Mouse (Mus musculus) stomach, embryonic 14.5 days (tissue): ENCODE results near the gene Lef1. TPM values are rescaled to one million over a fixed set of nuclear protein-coding genes. Genes with fewer than 3 reads are reported as not detected.
A peak's percentile ranks its signal among the peaks of the same experiment; 100 is the strongest.

Source experiments
- ATAC-seq: fragments of 200-750 bp; cut with Nextera tagmentation; 2 replicates; pipeline ENCODE4 v1.8.0; 2017; ENCODE audit warnings: low read depth, moderate TSS enrichment; ENCODE audit not compliant: insufficient number of reproducible peaks, insufficient read depth, low FRiP score
- H3K27ac ChIP-seq: fragments of 300-500 bp; sonication (generic); 2 replicates; pipeline ENCODE4 v1.5.1; 2014; ENCODE audit warnings: mild to moderate bottlenecking, low read length, moderate library complexity, mixed read lengths
- H3K27me3 ChIP-seq: fragments of 300-500 bp; sonication (generic); 2 replicates; pipeline ENCODE4 v1.6.1; 2014; ENCODE audit warnings: low read length, control low read depth, mixed read lengths; ENCODE audit not compliant: control insufficient read depth, insufficient read depth
- H3K36me3 ChIP-seq: fragments of 300-500 bp; sonication (generic); 2 replicates; pipeline ENCODE4 v1.6.1; 2014; ENCODE audit warnings: mild to moderate bottlenecking, control low read depth, low read length, moderate library complexity, mixed read lengths; ENCODE audit not compliant: control insufficient read depth, insufficient read depth
- H3K4me1 ChIP-seq: fragments of 300-500 bp; sonication (generic); 2 replicates; pipeline ENCODE4 v1.6.1; 2014; ENCODE audit warnings: low read length, control low read depth, mixed read lengths; ENCODE audit not compliant: control insufficient read depth, insufficient read depth
- H3K4me2 ChIP-seq: fragments of 300-500 bp; sonication (generic); replicated peaks from 2 replicates; pipeline ENCODE4 v1.6.1; 2014; ENCODE audit warnings: low read depth, low read length, control low read depth
- H3K4me3 ChIP-seq: fragments of 300-500 bp; sonication (generic); 2 replicates; pipeline ENCODE4 v1.5.1; 2014; ENCODE audit warnings: low read depth, low read length, control low read depth
- H3K9ac ChIP-seq: fragments of 300-500 bp; sonication (generic); replicated peaks from 2 replicates; pipeline ENCODE4 v1.6.1; 2014; ENCODE audit warnings: low read depth, mild to moderate bottlenecking, control low read depth, low read length, moderate library complexity, mixed read lengths
- H3K9me3 ChIP-seq: fragments of 300-500 bp; sonication (generic); 2 replicates; pipeline ENCODE4 v1.6.1; 2016; ENCODE audit warnings: low read depth, low read length, control low read depth; ENCODE audit not compliant: control insufficient read depth
- WGBS: fragments of 180-500 bp; shearing (Covaris S2); extraction: QIAGEN DNeasy Blood & Tissue Kit; methylation state at CpG from one replicate; pipeline ENCODE4 v1.1.7; 2014; 5-methylcytosine and 5-hydroxymethylcytosine counted together
- polyA plus RNA-seq: library from polyadenylated mRNA; unstranded; fragments of >200 nt; fragmentation: Nextera tagmentation; extraction: Ambion mirVana; gene quantifications from 2 replicates; pipeline ENCODE4 v1.2.1, GENCODE M21; 2014

Gene Lef1
- polyA plus RNA-seq, 1 experiment from 2014 or later = 1.3 TPM

GRCm38 (mm10) chr3:131246579-131247046 lies 136.3 kb downstream of the Lef1 start:
- 92% methylated on average over 8 of the region's 8 CpGs for WGBS
- no peaks in the 10 kb centered on the region for H3K9me3 ChIP-seq
- H3K4me1 ChIP-seq = no peaks in the 10 kb centered on the region
- ATAC-seq = peak; percentile 29; the same call in 1 of the 2 replicates
- no peaks in the 10 kb centered on the region for H3K27me3 ChIP-seq
- H3K4me3 ChIP-seq = no peak overlapping the region
- no peak overlapping the region for H3K27ac ChIP-seq
- no peak overlapping the region for H3K4me2 ChIP-seq
- peaks cover 26% of the 10 kb centered on the region; the same call in 1 of the 2 replicates for H3K36me3 ChIP-seq
- H3K9ac ChIP-seq = no peak overlapping the region

DNA sequence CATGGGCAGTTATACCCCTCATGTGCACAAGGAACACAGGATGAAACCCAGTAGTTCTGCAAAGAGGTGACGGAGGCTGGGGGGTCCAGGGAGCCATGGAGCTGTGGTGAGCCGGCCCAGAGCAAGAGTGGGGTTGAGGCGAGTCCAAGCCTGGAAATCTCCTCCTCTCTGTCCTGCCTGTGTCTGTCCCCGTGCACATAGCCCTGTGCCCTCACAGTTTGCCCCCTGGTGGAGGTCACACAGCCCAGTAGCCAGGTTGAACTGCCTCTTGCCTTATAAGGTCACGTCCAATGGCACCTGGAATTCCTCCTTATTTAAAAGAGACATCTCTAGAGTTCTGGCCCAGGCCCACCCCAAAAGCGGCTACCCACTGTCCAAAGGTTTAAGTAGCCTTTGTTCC lies 137.2 kb downstream of the Lef1 start:
- H3K36me3 ChIP-seq = peaks cover 26% of the 10 kb centered on the region; the same call in 1 of the 2 replicates
- H3K4me3 ChIP-seq = no peak overlapping the region
- H3K27me3 ChIP-seq = no peaks in the 10 kb centered on the region
- WGBS = 82% methylated on average over 6 of the region's 6 CpGs
- H3K4me2 ChIP-seq = no peak overlapping the region
- ATAC-seq = peak; percentile 15; the same call in 1 of the 2 replicates
- no peak overlapping the region for H3K9ac ChIP-seq
- no peaks in the 10 kb centered on the region for H3K9me3 ChIP-seq
- no peak overlapping the region for H3K27ac ChIP-seq
- H3K4me1 ChIP-seq = no peaks in the 10 kb centered on the region

GRCm38 (mm10) chr3:131247851-131248250 lies 137.6 kb downstream of the Lef1 start:
- H3K36me3 ChIP-seq = peaks cover 26% of the 10 kb centered on the region; the same call in 1 of the 2 replicates
- 81% methylated on average over 5 of the region's 5 CpGs for WGBS
- H3K9ac ChIP-seq = no peak overlapping the region
- no peak for ATAC-seq
- H3K27me3 ChIP-seq = no peaks in the 10 kb centered on the region
- no peak overlapping the region for H3K4me2 ChIP-seq
- H3K27ac ChIP-seq = no peak overlapping the region
- no peaks in the 10 kb centered on the region for H3K4me1 ChIP-seq
- no peak overlapping the region for H3K4me3 ChIP-seq
- no peaks in the 10 kb centered on the region for H3K9me3 ChIP-seq

DNA sequence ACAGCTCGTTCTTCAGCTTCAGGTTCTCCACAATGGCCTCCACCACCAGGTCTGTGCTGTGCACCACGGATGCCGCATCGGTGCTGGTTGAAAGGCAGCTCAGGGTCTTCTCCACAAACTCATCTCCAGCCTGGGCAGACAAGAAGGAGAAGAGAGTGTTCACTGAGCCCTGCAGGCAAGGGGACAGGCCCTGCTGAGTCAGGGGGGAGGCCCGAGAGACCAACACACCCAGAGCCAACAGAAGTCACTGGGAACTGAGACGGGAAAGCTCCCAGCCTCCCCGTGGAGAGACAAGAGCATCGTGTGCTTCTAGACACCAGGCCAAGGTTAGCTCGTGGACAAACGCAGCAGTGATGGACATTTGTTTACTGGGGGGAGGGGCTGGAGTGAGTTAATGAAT lies 138.2 kb downstream of the Lef1 start:
- Histone ChIP-seq H3K36me3 (peaks cover 26% of the 10 kb centered on the region; the same call in 1 of the 2 replicates), H3K4me1 (no peaks in the 10 kb centered on the region)
- ATAC-seq = no peak

GRCm38 (mm10) chr3:131250283-131250682 lies 140.0 kb downstream of the Lef1 start:
- peaks cover 20% of the 10 kb centered on the region; the same call in 1 of the 2 replicates for H3K36me3 ChIP-seq

More for the DNA sequence above, 138.2 kb downstream of the Lef1 start:
- Histone ChIP-seq H3K4me3 (no peak overlapping the region), H3K27me3 (no peaks in the 10 kb centered on the region), H3K4me2 (no peak overlapping the region), H3K9ac (no peak overlapping the region), H3K9me3 (no peaks in the 10 kb centered on the region), H3K27ac (no peak overlapping the region)
- whole genome bisulfite sequencing = 80% methylated on average over 10 of the region's 10 CpGs

GRCm38 (mm10) chr3:131250978-131251377 lies 140.7 kb downstream of the Lef1 start:
- 88% methylated on average over 13 of the region's 13 CpGs for WGBS
- no peak overlapping the region for H3K4me3 ChIP-seq
- ATAC-seq = no peak

More at GRCm38 (mm10) chr3:131250283-131250682, 140.0 kb downstream of the Lef1 start:
- Histone ChIP-seq H3K4me2 (no peak overlapping the region), H3K27me3 (no peaks in the 10 kb centered on the region), H3K9me3 (no peaks in the 10 kb centered on the region), H3K27ac (no peak overlapping the region), H3K4me1 (no peaks in the 10 kb centered on the region), H3K9ac (no peak overlapping the region), H3K4me3 (no peak overlapping the region)
- ATAC-seq = no peak
- WGBS = 70% methylated on average over 2 of the region's 2 CpGs

DNA sequence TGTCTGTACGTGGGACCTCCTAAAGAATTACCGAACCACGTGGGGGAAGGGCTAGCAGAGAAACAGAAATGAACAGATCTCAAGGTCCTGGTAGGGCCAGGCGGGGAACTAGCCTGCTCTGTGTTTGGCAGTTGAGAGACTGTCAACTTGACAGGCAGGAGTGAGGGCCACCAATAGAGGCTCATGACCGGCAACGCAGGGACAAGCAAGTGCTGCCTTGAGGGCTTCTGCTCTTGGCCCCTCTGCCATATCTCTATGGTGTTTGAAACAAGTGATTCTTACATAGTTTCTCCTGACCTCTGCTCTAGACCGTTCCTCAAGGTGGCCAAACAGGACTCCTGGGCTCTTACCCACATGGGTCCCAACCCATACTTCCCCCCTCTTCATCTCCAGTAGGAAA lies 141.3 kb downstream of the Lef1 start:
- 85% methylated on average over 7 of the region's 7 CpGs for WGBS

More at GRCm38 (mm10) chr3:131250978-131251377, 140.7 kb downstream of the Lef1 start:
- H3K27me3 ChIP-seq = no peaks in the 10 kb centered on the region
- peaks cover 20% of the 10 kb centered on the region; the same call in 1 of the 2 replicates for H3K36me3 ChIP-seq
- H3K27ac ChIP-seq = no peak overlapping the region
- H3K9ac ChIP-seq = no peak overlapping the region
- H3K4me1 ChIP-seq = no peaks in the 10 kb centered on the region
- no peak overlapping the region for H3K4me2 ChIP-seq
- no peaks in the 10 kb centered on the region for H3K9me3 ChIP-seq

DNA sequence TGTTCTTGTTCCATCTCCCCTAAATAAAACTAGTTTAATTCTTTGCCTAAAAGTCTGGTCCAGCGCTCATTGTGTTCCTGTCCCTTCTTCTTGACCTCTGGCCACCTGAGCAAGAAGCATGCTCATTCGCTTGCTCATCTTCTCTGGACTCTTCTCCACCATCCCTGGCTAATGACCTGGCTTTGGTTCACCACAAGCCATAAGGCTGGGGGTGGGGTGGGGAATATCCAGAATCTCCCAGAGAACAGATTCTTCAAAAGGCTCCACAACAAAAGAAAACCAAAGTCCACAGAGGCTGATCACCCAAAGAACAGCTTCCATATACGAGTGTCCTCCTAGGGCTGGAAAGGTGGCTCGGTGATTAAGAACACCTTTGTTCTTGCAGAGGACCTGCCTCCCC lies 144.7 kb downstream of the Lef1 start:
- Histone ChIP-seq H3K9ac (no peak overlapping the region), H3K4me2 (no peak overlapping the region), H3K4me1 (no peaks in the 10 kb centered on the region), H3K27me3 (no peaks in the 10 kb centered on the region), H3K36me3 (no peaks in the 10 kb centered on the region), H3K4me3 (no peak overlapping the region), H3K27ac (no peak overlapping the region), H3K9me3 (no peaks in the 10 kb centered on the region)
- WGBS = 94% methylated on average over 4 of the region's 4 CpGs
- no peak for ATAC-seq

More for the DNA sequence above, 141.3 kb downstream of the Lef1 start:
- Histone ChIP-seq H3K9ac (no peak overlapping the region), H3K4me1 (no peaks in the 10 kb centered on the region), H3K27me3 (no peaks in the 10 kb centered on the region), H3K27ac (no peak overlapping the region), H3K4me3 (no peak overlapping the region), H3K36me3 (peaks cover 17% of the 10 kb centered on the region; the same call in 1 of the 2 replicates), H3K4me2 (no peak overlapping the region), H3K9me3 (no peaks in the 10 kb centered on the region)
- no peak for ATAC-seq
